Mouse (Mus musculus) midbrain, embryonic 12.5 days (tissue): ENCODE data around the gene BC016579. TPM values are rescaled to one million over a fixed set of nuclear protein-coding genes. Genes with fewer than 3 reads are reported as not detected.

Source experiments
- ATAC-seq: fragments of 200-750 bp; cut with Nextera tagmentation; 2 replicates; pipeline ENCODE4 v1.8.0; 2017; ENCODE audit warnings: low read depth, moderate TSS enrichment, moderate library complexity; ENCODE audit not compliant: low FRiP score
- H3K27ac ChIP-seq: fragments of 300-500 bp; sonication (generic); replicated peaks from 2 replicates; pipeline ENCODE4 v1.5.1; 2016; ENCODE audit warnings: mild to moderate bottlenecking
- H3K27me3 ChIP-seq: fragments of 300-500 bp; sonication (generic); 2 replicates; pipeline ENCODE4 v1.6.1; 2016; ENCODE audit warnings: mild to moderate bottlenecking
- H3K36me3 ChIP-seq: fragments of 300-500 bp; sonication (generic); 2 replicates; pipeline ENCODE4 v1.6.1; 2016
- H3K4me1 ChIP-seq: fragments of 300-500 bp; sonication (generic); 2 replicates; pipeline ENCODE4 v1.6.1; 2016
- H3K4me2 ChIP-seq: fragments of 300-500 bp; sonication (generic); replicated peaks from 2 replicates; pipeline ENCODE4 v1.6.1; 2016; ENCODE audit warnings: mild to moderate bottlenecking, moderate library complexity
- H3K4me3 ChIP-seq: fragments of 300-500 bp; sonication (generic); 2 replicates; pipeline ENCODE4 v1.5.1; 2016; ENCODE audit warnings: mild to moderate bottlenecking
- H3K9ac ChIP-seq: fragments of 300-500 bp; sonication (generic); replicated peaks from 2 replicates; pipeline ENCODE4 v1.6.1; 2016; ENCODE audit warnings: mild to moderate bottlenecking, moderate library complexity
- H3K9me3 ChIP-seq: fragments of 300-500 bp; sonication (generic); 2 replicates; pipeline ENCODE4 v1.6.1; 2016; ENCODE audit warnings: mild to moderate bottlenecking
- WGBS: fragments of 180-500 bp; shearing (Covaris S2); methylation state at CpG from one replicate; pipeline ENCODE4 v1.1.7; 2016; 5-methylcytosine and 5-hydroxymethylcytosine counted together
- polyA plus RNA-seq: library from polyadenylated mRNA; unstranded; fragments of >200 nt; fragmentation: Nextera tagmentation; extraction: Ambion mirVana; gene quantifications from 2 replicates; pipeline ENCODE4 v1.2.1, GENCODE M21; 2016

BC016579 gene
- polyA plus RNA-seq, 1 experiment from 2014 or later: 0.08 TPM

GRCm38 (mm10) chr16:45668178-45668577 lies 14.3 kb upstream of the BC016579 start:
- Histone ChIP-seq H3K27ac (no peak overlapping the region), H3K4me2 (no peak overlapping the region), H3K9me3 (no peaks in the 10 kb centered on the region), H3K4me1 (no peaks in the 10 kb centered on the region), H3K27me3 (no peaks in the 10 kb centered on the region), H3K9ac (no peak overlapping the region), H3K4me3 (no peak overlapping the region), H3K36me3 (no peaks in the 10 kb centered on the region)
- no peak for ATAC-seq
- WGBS: 69% methylated on average over 3 of the region's 3 CpGs

GRCm38 (mm10) chr16:45666136-45666535 lies 12.3 kb upstream of the BC016579 start:
- H3K9me3 ChIP-seq: no peaks in the 10 kb centered on the region
- no peaks in the 10 kb centered on the region for H3K36me3 ChIP-seq
- WGBS: 84% methylated on average over 2 of the region's 2 CpGs
- no peak overlapping the region for H3K4me2 ChIP-seq
- no peaks in the 10 kb centered on the region for H3K4me1 ChIP-seq
- H3K27me3 ChIP-seq: no peaks in the 10 kb centered on the region
- ATAC-seq: no peak
- no peak overlapping the region for H3K27ac ChIP-seq
- no peak overlapping the region for H3K4me3 ChIP-seq
- no peak overlapping the region for H3K9ac ChIP-seq

- Histone ChIP-seq H3K27me3 (no peaks in the 10 kb centered on the region), H3K27ac (no peak overlapping the region), H3K4me1 (no peaks in the 10 kb centered on the region), H3K4me2 (no peak overlapping the region), H3K36me3 (no peaks in the 10 kb centered on the region), H3K9me3 (no peaks in the 10 kb centered on the region), H3K9ac (no peak overlapping the region), H3K4me3 (no peak overlapping the region)
- no peak for ATAC-seq
Measured at GRCm38 (mm10) chr16:45662381-45662780, 8.5 kb upstream of the BC016579 start.

GRCm38 (mm10) chr16:45659596-45659995 lies 5.7 kb upstream of the BC016579 start:
- H3K27me3 ChIP-seq: peaks cover 3% of the 10 kb centered on the region
- H3K9ac ChIP-seq: no peak overlapping the region
- no peak for ATAC-seq
- no peak overlapping the region for H3K27ac ChIP-seq
- H3K4me2 ChIP-seq: no peak overlapping the region
- no peaks in the 10 kb centered on the region for H3K4me1 ChIP-seq
- H3K9me3 ChIP-seq: no peaks in the 10 kb centered on the region
- no peaks in the 10 kb centered on the region for H3K36me3 ChIP-seq
- 89% methylated on average over 4 of the region's 4 CpGs for WGBS
- H3K4me3 ChIP-seq: no peak overlapping the region

- no peak overlapping the region for H3K4me3 ChIP-seq
- H3K9me3 ChIP-seq: no peaks in the 10 kb centered on the region
- ATAC-seq: no peak
- H3K4me2 ChIP-seq: no peak overlapping the region
- H3K27ac ChIP-seq: no peak overlapping the region
- no peak overlapping the region for H3K9ac ChIP-seq
- H3K4me1 ChIP-seq: peaks cover 6% of the 10 kb centered on the region; the same call in 1 of the 2 replicates
- H3K27me3 ChIP-seq: peaks cover 17% of the 10 kb centered on the region
- H3K36me3 ChIP-seq: no peaks in the 10 kb centered on the region
- 92% methylated on average over 1 of the region's 1 CpGs for WGBS
Measured at GRCm38 (mm10) chr16:45658248-45658647, 4.4 kb upstream of the BC016579 start.

GRCm38 (mm10) chr16:45657574-45658159 lies 3.8 kb upstream of the BC016579 start:
- no peak overlapping the region for H3K27ac ChIP-seq
- H3K4me2 ChIP-seq: no peak overlapping the region
- no peak for ATAC-seq
- H3K4me1 ChIP-seq: peaks cover 6% of the 10 kb centered on the region; the same call in 1 of the 2 replicates
- no peaks in the 10 kb centered on the region for H3K9me3 ChIP-seq
- peaks cover 22% of the 10 kb centered on the region for H3K27me3 ChIP-seq
- H3K4me3 ChIP-seq: no peak overlapping the region
- WGBS: 93% methylated on average over 12 of the region's 12 CpGs
- H3K9ac ChIP-seq: no peak overlapping the region
- H3K36me3 ChIP-seq: no peaks in the 10 kb centered on the region

GRCm38 (mm10) chr16:45654465-45654864 lies 597 bp upstream of the BC016579 start:
- Histone ChIP-seq H3K9ac (no peak overlapping the region), H3K27me3 (peaks cover 25% of the 10 kb centered on the region), H3K4me3 (no peak overlapping the region), H3K36me3 (no peaks in the 10 kb centered on the region), H3K9me3 (no peaks in the 10 kb centered on the region), H3K4me2 (peak overlapping the region; percentile 50; the same call in 1 of the 2 replicates), H3K27ac (no peak overlapping the region), H3K4me1 (peaks cover 6% of the 10 kb centered on the region; the same call in 1 of the 2 replicates)
- ATAC-seq: no peak
- WGBS: 64% methylated on average over 9 of the region's 9 CpGs

- Histone ChIP-seq H3K36me3 (no peaks in the 10 kb centered on the region), H3K4me2 (peak overlapping the region; percentile 50), H3K4me3 (peak overlapping the region; percentile 24), H3K4me1 (peaks cover 6% of the 10 kb centered on the region; the same call in 1 of the 2 replicates), H3K27me3 (peaks cover 25% of the 10 kb centered on the region), H3K9me3 (no peaks in the 10 kb centered on the region), H3K27ac (no peak overlapping the region), H3K9ac (no peak overlapping the region)
- 14% methylated on average over 17 of the region's 17 CpGs for WGBS
- ATAC-seq: peak; percentile 16; the same call in 1 of the 2 replicates
Measured at GRCm38 (mm10) chr16:45653009-45653933, 597 bp downstream of the BC016579 start.

GRCm38 (mm10) chr16:45651497-45651896 lies 2.4 kb downstream of the BC016579 start:
- Histone ChIP-seq H3K36me3 (no peaks in the 10 kb centered on the region), H3K4me3 (no peak overlapping the region), H3K4me2 (no peak overlapping the region), H3K9ac (no peak overlapping the region), H3K4me1 (peaks cover 6% of the 10 kb centered on the region; the same call in 1 of the 2 replicates), H3K27me3 (peaks cover 25% of the 10 kb centered on the region), H3K27ac (no peak overlapping the region), H3K9me3 (no peaks in the 10 kb centered on the region)
- WGBS: 67% methylated on average over 2 of the region's 2 CpGs
- ATAC-seq: no peak

- WGBS: 80% methylated on average over 6 of the region's 6 CpGs
Measured at GRCm38 (mm10) chr16:45644380-45644779, 9.5 kb downstream of the BC016579 start.

GRCm38 (mm10) chr16:45643944-45644343 lies 9.9 kb downstream of the BC016579 start:
- no peaks in the 10 kb centered on the region for H3K9me3 ChIP-seq
- H3K36me3 ChIP-seq: no peaks in the 10 kb centered on the region
- no peaks in the 10 kb centered on the region for H3K27me3 ChIP-seq
- no peak for ATAC-seq
- 96% methylated on average over 3 of the region's 3 CpGs for WGBS
- no peak overlapping the region for H3K27ac ChIP-seq
- H3K4me1 ChIP-seq: no peaks in the 10 kb centered on the region
- H3K4me2 ChIP-seq: no peak overlapping the region
- no peak overlapping the region for H3K4me3 ChIP-seq
- H3K9ac ChIP-seq: no peak overlapping the region

More at GRCm38 (mm10) chr16:45644380-45644779, 9.5 kb downstream of the BC016579 start:
- Histone ChIP-seq H3K9ac (no peak overlapping the region), H3K36me3 (no peaks in the 10 kb centered on the region), H3K27me3 (no peaks in the 10 kb centered on the region), H3K4me3 (no peak overlapping the region), H3K4me1 (no peaks in the 10 kb centered on the region), H3K9me3 (no peaks in the 10 kb centered on the region), H3K4me2 (no peak overlapping the region), H3K27ac (no peak overlapping the region)
- no peak for ATAC-seq

GRCm38 (mm10) chr16:45641301-45641700 lies 12.6 kb downstream of the BC016579 start:
- no peaks in the 10 kb centered on the region for H3K27me3 ChIP-seq
- ATAC-seq: no peak

More at GRCm38 (mm10) chr16:45641301-45641700, 12.6 kb downstream of the BC016579 start:
- no peak overlapping the region for H3K9ac ChIP-seq
- H3K4me3 ChIP-seq: no peak overlapping the region
- H3K9me3 ChIP-seq: no peaks in the 10 kb centered on the region
- 79% methylated on average over 3 of the region's 3 CpGs for WGBS
- H3K4me2 ChIP-seq: no peak overlapping the region
- no peaks in the 10 kb centered on the region for H3K4me1 ChIP-seq
- no peaks in the 10 kb centered on the region for H3K36me3 ChIP-seq
- H3K27ac ChIP-seq: no peak overlapping the region
